Mouse (Mus musculus): ENCODE measurements around the gene Frmd6. TPM values are rescaled to one million over a fixed set of nuclear protein-coding genes. Genes with fewer than 3 reads are reported as not detected.

Gene Frmd6
- polyA plus RNA-seq, 1 experiment from 2014 or later, result 18.5 TPM

DNA sequence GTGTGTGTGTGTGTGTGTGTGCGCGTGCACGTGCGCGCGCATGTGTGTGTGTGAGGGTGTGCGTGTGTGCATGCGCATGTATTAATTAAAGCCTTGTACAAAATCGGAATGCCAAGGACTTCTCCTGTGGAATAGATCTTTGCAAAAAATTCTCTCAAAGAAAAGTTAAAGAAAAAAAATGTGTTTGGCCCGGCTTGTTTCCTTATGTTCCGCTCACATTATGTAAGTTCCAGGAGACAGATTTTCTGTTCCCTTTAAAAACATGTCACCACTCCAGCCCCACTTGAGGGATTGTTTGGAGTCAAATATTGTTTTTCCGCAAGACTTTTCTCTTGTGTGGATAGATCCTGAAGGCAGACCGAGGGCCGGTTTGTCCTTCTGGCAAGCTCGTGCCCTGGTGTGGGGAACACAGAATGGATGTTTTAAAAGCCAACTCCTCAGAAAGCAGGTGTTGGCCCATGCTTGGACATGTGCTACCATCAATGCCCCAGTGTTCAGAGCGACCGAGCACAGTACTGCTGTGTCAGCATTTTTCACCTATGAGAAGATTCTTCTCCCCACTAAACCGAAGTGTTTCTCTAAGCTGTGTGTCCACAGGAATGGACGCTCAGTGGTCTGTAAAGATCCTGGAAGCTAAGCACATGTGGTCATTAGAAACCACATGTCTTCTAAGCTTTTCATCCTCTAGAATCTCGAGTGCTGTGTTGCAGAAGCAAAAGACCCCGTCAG lies 51.1 kb downstream of the Frmd6 start:
- no peaks in the 10 kb centered on the region for H3K36me3 ChIP-seq (ENCODE audit: control insufficient read depth, insufficient read depth, low read length)
- H3K9me3 ChIP-seq (ENCODE audit: control insufficient read depth, low read length), result no peaks in the 10 kb centered on the region
- H3K4me1 ChIP-seq (replicated peaks; ENCODE audit: control insufficient read depth, insufficient read depth, low read length), result no peaks in the 10 kb centered on the region
- no peak overlapping the region for H3K27ac ChIP-seq (ENCODE audit: low read depth, low read length)
- no peak overlapping the region for H3K9ac ChIP-seq (ENCODE audit: low read depth, low read length)
- DNase-seq (ENCODE audit: low spot score) (no peak), ATAC-seq (ENCODE audit: low FRiP score) (no peak)
- H3K4me3 ChIP-seq (ENCODE audit: low read depth, low read length), result no peak overlapping the region
- no peak overlapping the region for H3K4me2 ChIP-seq (replicated peaks; ENCODE audit: low read depth, low read length)
- no peaks in the 10 kb centered on the region for H3K27me3 ChIP-seq (ENCODE audit: control insufficient read depth, insufficient read depth, low read length)
- 91% methylated on average over 21 of the region's 21 CpGs for WGBS

- 86% methylated on average over 20 of the region's 20 CpGs for WGBS
- Histone ChIP-seq H3K4me3 (ENCODE audit: low read depth, low read length) (no peak overlapping the region), H3K4me1 (replicated peaks; ENCODE audit: control insufficient read depth, insufficient read depth, low read length) (no peaks in the 10 kb centered on the region), H3K27ac (ENCODE audit: low read depth, low read length) (no peak overlapping the region), H3K4me2 (replicated peaks; ENCODE audit: low read depth, low read length) (no peak overlapping the region), H3K9ac (ENCODE audit: low read depth, low read length) (no peak overlapping the region), H3K36me3 (ENCODE audit: control insufficient read depth, insufficient read depth, low read length) (no peaks in the 10 kb centered on the region), H3K27me3 (ENCODE audit: control insufficient read depth, insufficient read depth, low read length) (no peaks in the 10 kb centered on the region), H3K9me3 (ENCODE audit: control insufficient read depth, low read length) (no peaks in the 10 kb centered on the region)
- no peak for DNase-seq (ENCODE audit: low spot score)
- ATAC-seq (ENCODE audit: low FRiP score), result no peak
Observed at GRCm38 (mm10) chr12:70877926-70878710, 52.8 kb downstream of the Frmd6 start.

DNA sequence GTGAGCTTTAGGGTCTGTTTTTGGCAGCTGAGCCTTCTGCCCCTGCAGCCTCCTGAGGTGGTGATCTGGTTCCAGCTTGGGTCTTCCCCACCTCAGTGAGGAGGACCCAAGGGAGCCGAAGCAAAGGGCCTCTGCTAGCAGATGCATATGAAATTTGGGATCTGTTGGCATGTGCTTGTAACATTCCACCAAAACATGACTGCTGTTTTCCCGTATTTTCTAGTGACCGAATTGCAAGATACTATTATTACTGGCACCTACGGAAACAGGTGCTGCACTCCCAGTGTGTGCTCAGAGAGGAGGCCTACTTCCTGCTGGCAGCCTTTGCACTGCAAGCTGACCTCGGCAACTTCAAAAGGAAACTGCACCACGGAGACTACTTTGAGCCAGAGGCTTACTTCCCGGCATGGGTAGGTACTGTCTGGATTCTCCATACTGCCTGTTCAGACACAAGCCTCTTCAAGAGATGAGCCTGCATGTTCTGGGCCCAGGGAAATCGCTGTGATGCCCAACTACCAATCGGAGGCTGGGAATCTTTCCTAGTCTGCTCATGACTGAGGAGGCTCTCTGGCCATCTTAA lies 55.2 kb downstream of the Frmd6 start:
- no peaks in the 10 kb centered on the region for H3K4me1 ChIP-seq (replicated peaks; ENCODE audit: control insufficient read depth, insufficient read depth, low read length)
- H3K36me3 ChIP-seq (ENCODE audit: control insufficient read depth, insufficient read depth, low read length), result no peaks in the 10 kb centered on the region
- no peaks in the 10 kb centered on the region for H3K9me3 ChIP-seq (ENCODE audit: control insufficient read depth, low read length)
- no peaks in the 10 kb centered on the region for H3K27me3 ChIP-seq (ENCODE audit: control insufficient read depth, insufficient read depth, low read length)
- no peak overlapping the region for H3K4me2 ChIP-seq (replicated peaks; ENCODE audit: low read depth, low read length)
- ATAC-seq (ENCODE audit: low FRiP score) (no peak), DNase-seq (ENCODE audit: low spot score) (no peak)
- WGBS, result 70% methylated on average over 9 of the region's 9 CpGs
- H3K27ac ChIP-seq (ENCODE audit: low read depth, low read length), result no peak overlapping the region
- no peak overlapping the region for H3K4me3 ChIP-seq (ENCODE audit: low read depth, low read length)
- no peak overlapping the region for H3K9ac ChIP-seq (ENCODE audit: low read depth, low read length)

DNA sequence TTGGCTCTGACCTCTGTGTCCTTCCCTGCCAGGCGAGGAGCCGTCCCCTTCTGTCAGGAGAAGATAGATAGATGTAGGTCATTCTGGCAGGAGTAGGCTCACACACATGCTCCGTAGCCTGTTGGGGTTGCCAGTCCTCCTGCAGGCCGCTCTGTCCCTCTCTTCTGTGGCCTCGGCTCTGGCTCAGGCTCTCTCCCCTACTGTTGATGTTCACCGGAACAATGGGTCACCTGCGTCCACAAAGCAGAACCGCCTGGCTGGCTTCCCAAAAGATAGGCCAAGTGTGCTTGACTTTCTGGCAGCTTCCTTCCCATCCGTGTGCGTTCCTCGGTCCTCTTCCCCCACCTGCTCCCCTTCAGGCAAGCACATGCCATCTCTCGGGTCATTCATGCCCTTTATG lies 56.0 kb downstream of the Frmd6 start:
- Histone ChIP-seq H3K27me3 (ENCODE audit: control insufficient read depth, insufficient read depth, low read length) (no peaks in the 10 kb centered on the region), H3K9ac (ENCODE audit: low read depth, low read length) (no peak overlapping the region), H3K4me2 (replicated peaks; ENCODE audit: low read depth, low read length) (no peak overlapping the region), H3K27ac (ENCODE audit: low read depth, low read length) (no peak overlapping the region), H3K4me1 (replicated peaks; ENCODE audit: control insufficient read depth, insufficient read depth, low read length) (no peaks in the 10 kb centered on the region), H3K9me3 (ENCODE audit: control insufficient read depth, low read length) (no peaks in the 10 kb centered on the region), H3K4me3 (ENCODE audit: low read depth, low read length) (no peak overlapping the region), H3K36me3 (ENCODE audit: control insufficient read depth, insufficient read depth, low read length) (no peaks in the 10 kb centered on the region)
- ATAC-seq (ENCODE audit: low FRiP score) (no peak), DNase-seq (ENCODE audit: low spot score) (no peak)
- 78% methylated on average over 12 of the region's 12 CpGs for WGBS

DNA sequence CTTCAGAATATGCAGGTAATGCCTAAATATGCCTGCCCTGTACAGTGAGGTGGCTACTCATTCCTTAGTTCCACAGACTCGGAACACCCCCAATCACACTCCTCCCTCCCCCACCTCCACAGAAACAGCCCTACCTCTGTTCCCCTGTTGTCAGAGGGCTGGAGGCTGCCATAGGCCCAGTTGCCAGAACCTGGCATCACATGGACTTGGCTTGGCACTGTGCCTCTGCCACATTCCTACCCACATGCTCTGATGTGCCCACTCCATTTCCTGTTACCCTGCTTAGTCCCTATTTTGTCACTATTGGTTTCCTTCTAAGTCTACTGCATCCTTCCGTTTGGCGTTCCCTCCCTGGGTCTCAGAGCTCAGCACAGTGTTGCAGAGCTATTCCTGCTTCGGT lies 56.5 kb downstream of the Frmd6 start:
- H3K36me3 ChIP-seq (ENCODE audit: control insufficient read depth, insufficient read depth, low read length), result no peaks in the 10 kb centered on the region
- no peaks in the 10 kb centered on the region for H3K4me1 ChIP-seq (replicated peaks; ENCODE audit: control insufficient read depth, insufficient read depth, low read length)
- ATAC-seq (ENCODE audit: low FRiP score) (no peak), DNase-seq (ENCODE audit: low spot score) (no peak)
- H3K9me3 ChIP-seq (ENCODE audit: control insufficient read depth, low read length), result no peaks in the 10 kb centered on the region
- H3K27me3 ChIP-seq (ENCODE audit: control insufficient read depth, insufficient read depth, low read length), result no peaks in the 10 kb centered on the region
- no peak overlapping the region for H3K4me2 ChIP-seq (replicated peaks; ENCODE audit: low read depth, low read length)
- no peak overlapping the region for H3K4me3 ChIP-seq (ENCODE audit: low read depth, low read length)
- no peak overlapping the region for H3K9ac ChIP-seq (ENCODE audit: low read depth, low read length)
- H3K27ac ChIP-seq (ENCODE audit: low read depth, low read length), result no peak overlapping the region
- WGBS, result 95% methylated on average over 4 of the region's 4 CpGs

- no peak for DNase-seq (ENCODE audit: low spot score)
- WGBS, result 96% methylated on average over 14 of the region's 14 CpGs
- ATAC-seq (ENCODE audit: low FRiP score), result no peak
Observed at GRCm38 (mm10) chr12:70883141-70883540, 57.8 kb downstream of the Frmd6 start.

DNA sequence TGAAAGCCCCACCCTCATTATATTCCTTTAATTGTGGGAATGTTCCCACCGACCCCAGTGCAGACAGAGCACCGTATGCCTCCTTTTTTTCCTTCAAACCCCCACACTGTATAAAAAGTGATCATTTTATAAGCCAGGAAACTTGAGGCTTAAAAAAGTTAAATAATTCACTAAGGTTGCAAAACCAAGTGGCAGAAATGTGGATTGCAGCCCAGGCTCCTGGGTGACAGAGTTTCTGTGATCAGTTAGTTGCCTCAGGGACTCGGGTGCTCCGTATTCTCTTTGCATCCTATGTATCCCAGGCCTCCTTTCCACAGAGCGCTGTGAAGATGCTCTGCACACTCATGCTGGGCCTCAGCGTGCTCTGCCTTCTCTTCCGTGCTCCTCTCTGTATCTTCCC lies 58.8 kb downstream of the Frmd6 start:
- no peak overlapping the region for H3K4me2 ChIP-seq (replicated peaks; ENCODE audit: low read depth, low read length)
- no peaks in the 10 kb centered on the region for H3K4me1 ChIP-seq (replicated peaks; ENCODE audit: control insufficient read depth, insufficient read depth, low read length)
- no peaks in the 10 kb centered on the region for H3K9me3 ChIP-seq (ENCODE audit: control insufficient read depth, low read length)
- DNase-seq (ENCODE audit: low spot score), result no peak
- no peak overlapping the region for H3K27ac ChIP-seq (ENCODE audit: low read depth, low read length)
- 94% methylated on average over 7 of the region's 7 CpGs for WGBS
- H3K4me3 ChIP-seq (ENCODE audit: low read depth, low read length), result no peak overlapping the region
- no peak overlapping the region for H3K9ac ChIP-seq (ENCODE audit: low read depth, low read length)
- no peaks in the 10 kb centered on the region for H3K27me3 ChIP-seq (ENCODE audit: control insufficient read depth, insufficient read depth, low read length)
- H3K36me3 ChIP-seq (ENCODE audit: control insufficient read depth, insufficient read depth, low read length), result no peaks in the 10 kb centered on the region
- no peak for ATAC-seq (ENCODE audit: low FRiP score)

More at GRCm38 (mm10) chr12:70883141-70883540, 57.8 kb downstream of the Frmd6 start:
- no peak overlapping the region for H3K4me3 ChIP-seq (ENCODE audit: low read depth, low read length)
- no peaks in the 10 kb centered on the region for H3K9me3 ChIP-seq (ENCODE audit: control insufficient read depth, low read length)
- H3K36me3 ChIP-seq (ENCODE audit: control insufficient read depth, insufficient read depth, low read length), result no peaks in the 10 kb centered on the region
- no peak overlapping the region for H3K9ac ChIP-seq (ENCODE audit: low read depth, low read length)
- H3K4me2 ChIP-seq (replicated peaks; ENCODE audit: low read depth, low read length), result no peak overlapping the region
- H3K27ac ChIP-seq (ENCODE audit: low read depth, low read length), result no peak overlapping the region
- no peaks in the 10 kb centered on the region for H3K4me1 ChIP-seq (replicated peaks; ENCODE audit: control insufficient read depth, insufficient read depth, low read length)
- H3K27me3 ChIP-seq (ENCODE audit: control insufficient read depth, insufficient read depth, low read length), result no peaks in the 10 kb centered on the region

DNA sequence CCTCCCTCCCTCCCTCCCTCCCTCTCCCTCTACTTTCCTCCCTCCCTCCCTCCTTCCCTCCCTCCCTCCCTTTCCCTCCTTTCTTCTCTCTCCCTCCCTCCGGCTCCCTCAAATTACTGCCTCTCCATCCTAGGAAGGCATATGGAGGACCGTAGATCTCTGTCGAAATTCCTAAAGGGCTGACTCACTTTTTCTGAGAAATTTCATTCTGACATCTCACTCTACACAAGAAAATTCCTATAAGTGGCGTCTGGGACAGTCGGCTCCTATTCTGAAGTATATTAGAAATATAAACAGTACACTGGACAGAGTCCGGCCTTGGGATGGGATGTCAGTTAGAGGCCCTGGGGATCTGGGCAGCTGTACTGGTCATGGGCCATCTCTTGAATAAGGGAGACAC lies 59.7 kb downstream of the Frmd6 start:
- WGBS, result 90% methylated on average over 6 of the region's 6 CpGs
- Histone ChIP-seq H3K36me3 (ENCODE audit: control insufficient read depth, insufficient read depth, low read length) (no peaks in the 10 kb centered on the region), H3K4me2 (replicated peaks; ENCODE audit: low read depth, low read length) (no peak overlapping the region), H3K9ac (ENCODE audit: low read depth, low read length) (no peak overlapping the region), H3K4me3 (ENCODE audit: low read depth, low read length) (no peak overlapping the region), H3K27me3 (ENCODE audit: control insufficient read depth, insufficient read depth, low read length) (no peaks in the 10 kb centered on the region), H3K9me3 (ENCODE audit: control insufficient read depth, low read length) (no peaks in the 10 kb centered on the region), H3K27ac (ENCODE audit: low read depth, low read length) (no peak overlapping the region), H3K4me1 (replicated peaks; ENCODE audit: control insufficient read depth, insufficient read depth, low read length) (no peaks in the 10 kb centered on the region)
- ATAC-seq (ENCODE audit: low FRiP score), result no peak
- DNase-seq (ENCODE audit: low spot score), result no peak

Measured in hindbrain, embryonic 11.5 days (tissue).